8 mouse cellular contexts compared by ENCODE assay signal in genomic region chr5:104021597-104022378, GRCm38 (mm10). TPM values are rescaled to one million over a fixed set of nuclear protein-coding genes. Genes with fewer than 3 reads are reported as not detected.
DNase-seq lines count a peak whose midpoint lies in the region; ATAC-seq lines count a peak whose summit lies in the region.

Gene Hsd17b11, minus strand, starts transcription at chr5:104021919.

- ATAC-seq in intestine, embryonic 16.5 days: peak; percentile 96

- peak within 1 kb of the TSS; percentile 60 for H3K4me3 ChIP-seq in intestine, embryonic 16.5 days (ENCODE audit: low read length)

- no peaks in the 10 kb centered on the region for H3K27me3 ChIP-seq in intestine, embryonic 16.5 days (replicated peaks; ENCODE audit: control insufficient read depth, insufficient read depth, low read length)

- peak within 1 kb of the TSS; percentile 75 for H3K9ac ChIP-seq in intestine, embryonic 16.5 days (ENCODE audit: low read depth, low read length)

- H3K4me2 ChIP-seq in intestine, embryonic 16.5 days (ENCODE audit: low read depth, low read length): peak within 1 kb of the TSS; percentile 79

- H3K27ac ChIP-seq in intestine, embryonic 16.5 days (ENCODE audit: low read length): peak within 1 kb of the TSS; percentile 96

- 1% methylated on average over 31 of the region's 31 CpGs for WGBS in intestine, embryonic 16.5 days

- H3K4me1 ChIP-seq in intestine, embryonic 16.5 days (ENCODE audit: control insufficient read depth, insufficient read depth, low read length): peaks cover 23% of the 10 kb centered on the region

- DNase-seq in adrenal gland, adult 2 months: peak; percentile 94
- DNase-seq in embryo, embryonic 9.5 days (ENCODE audit: extremely low spot score): peak; percentile 79
- DNase-seq in gastrocnemius, postnatal 4 days (ENCODE audit: low spot score in 2 of 2): peak; percentile 74 to 85
- DNase-seq in left cerebral cortex, postnatal 25 days (ENCODE audit: low spot score in 2 of 2): peak; percentile 64 to 80
- peak; percentile 79 for DNase-seq in mesoderm, embryonic 11.5 days (ENCODE audit: low read depth, low spot score)
- peak; percentile 57 for DNase-seq in right cerebral cortex, postnatal 4 days
- DNase-seq in yolk sac, embryonic 10.5 days (ENCODE audit: low spot score): peak; percentile 91

- no peaks in the 10 kb centered on the region for H3K9me3 ChIP-seq in intestine, embryonic 16.5 days (ENCODE audit: control insufficient read depth, low read length)

- intact Hi-C loops in left cerebral cortex, postnatal 25 days (cut with DNase I): no loop called here

- no peaks in the 10 kb centered on the region for H3K36me3 ChIP-seq in intestine, embryonic 16.5 days (ENCODE audit: control insufficient read depth, insufficient read depth, low read length)

RNA-seq across cellular contexts. Expression of gene Hsd17b11, which starts in this region (rescaled TPM):
- total RNA-seq in adrenal gland, adult 2 months (2021): 10 to 100 TPM; 67.2 to 69.0 TPM
- 18.2 and 19.2 TPM in 2 replicates for polyA plus RNA-seq in adrenal gland, adult 2 months (2012; rRNA removed)
- total RNA-seq in gastrocnemius, postnatal 4 days (2021): 10 to 100 TPM; 22.7 to 25.9 TPM
- 10.6 and 10.7 TPM in 2 replicates for polyA plus RNA-seq in intestine, embryonic 16.5 days (2015; fragmentation: Nextera tagmentation; extraction: Ambion mirVana)
- total RNA-seq in left cerebral cortex, postnatal 25 days (2021): 10 to 100 TPM; 38.2 to 39.8 TPM

Comparison
In these comparisons a context has a peak if more than half of its experiments do, and no peak if none do; other contexts are left out.
1. Peak in every context shown above with its lines: DNase-seq, ATAC-seq, H3K4me3 ChIP-seq and H3K27ac ChIP-seq.